Mouse (Mus musculus): ENCODE measurements around the gene Cdk2ap2.

The Cdk2ap2 gene

DNA sequence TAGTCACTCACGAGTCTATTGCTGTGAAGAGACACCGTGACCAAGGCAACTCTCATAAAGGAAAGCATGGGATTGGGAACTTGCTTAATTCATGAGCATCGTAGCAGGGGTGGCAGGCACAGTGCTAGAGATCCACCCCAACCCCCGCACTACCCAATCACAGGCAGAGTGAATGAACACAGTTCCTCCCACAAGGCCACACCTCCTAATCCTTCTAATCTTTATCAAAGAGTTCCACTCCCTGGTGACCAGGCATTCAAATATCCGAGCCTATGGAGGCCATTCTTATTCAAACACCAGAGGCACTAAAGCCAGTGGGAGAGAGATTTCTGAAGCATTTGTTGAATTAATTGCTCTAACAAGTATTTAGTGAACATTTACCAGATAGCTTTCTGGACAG is 49.0 kb downstream of the Cdk2ap2 start:
- in situ Hi-C loops (cut with MboI; ENCODE audit: low pct_unique_long_range_greater_than_20kb in 1 of 2, low sequenced_read_pairs in 2 of 2, unreplicated experiment in 1 of 2), result no loop called here

- in situ Hi-C loops (cut with MboI; ENCODE audit: low pct_unique_long_range_greater_than_20kb in 1 of 2, low sequenced_read_pairs in 2 of 2, unreplicated experiment in 1 of 2), result no loop called here
Observed at GRCm38 (mm10) chr19:4146366-4147021, 49.5 kb downstream of the Cdk2ap2 start.

GRCm38 (mm10) chr19:4147022-4147405 is 50.0 kb downstream of the Cdk2ap2 start:
- in situ Hi-C loops (cut with MboI; ENCODE audit: low pct_unique_long_range_greater_than_20kb in 1 of 2, low sequenced_read_pairs in 2 of 2, unreplicated experiment in 1 of 2), result no loop called here

DNA sequence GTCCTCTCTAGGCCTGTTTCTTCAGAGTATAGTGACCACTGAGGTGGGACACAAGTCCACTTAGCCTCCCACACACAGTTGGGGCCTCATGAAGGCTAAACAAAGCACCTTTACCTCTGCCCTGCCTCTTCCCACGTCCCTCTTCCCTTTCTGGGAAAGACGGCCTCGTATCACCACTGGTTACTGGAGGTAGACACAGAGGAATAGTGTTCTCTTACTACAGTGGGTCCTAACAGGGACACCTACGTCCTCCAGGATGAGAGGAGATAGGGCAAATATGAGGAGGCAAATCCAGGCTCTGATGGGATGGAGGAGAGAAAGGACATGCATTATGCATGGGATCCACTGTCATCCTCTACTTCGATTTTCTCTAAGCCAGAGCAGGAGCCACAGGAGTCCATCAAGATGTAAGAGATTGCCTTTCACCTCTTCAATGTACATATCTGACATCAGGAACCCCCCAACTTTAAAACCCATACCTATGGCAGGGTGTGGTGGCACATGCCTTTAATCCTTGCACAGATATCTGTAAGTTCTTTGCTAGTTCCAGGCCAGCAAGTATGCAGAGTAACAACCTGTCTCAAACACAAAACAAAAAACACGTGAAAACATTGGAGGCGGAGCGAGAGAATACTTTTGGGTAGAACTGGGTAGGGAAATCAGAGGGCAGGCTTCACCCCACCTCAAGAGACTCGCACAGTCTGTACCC is 51.0 kb downstream of the Cdk2ap2 start:
- in situ Hi-C loops (cut with MboI; ENCODE audit: low pct_unique_long_range_greater_than_20kb in 1 of 2, low sequenced_read_pairs in 2 of 2, unreplicated experiment in 1 of 2), result no loop called here

- in situ Hi-C loops (cut with MboI; ENCODE audit: low pct_unique_long_range_greater_than_20kb in 1 of 2, low sequenced_read_pairs in 2 of 2, unreplicated experiment in 1 of 2), result no loop called here
Observed at GRCm38 (mm10) chr19:4148491-4148806, 51.5 kb downstream of the Cdk2ap2 start, which contains the start of gene Coro1b. Gene Coro1b, plus strand, starts transcription at chr19:4148619.

Data from mouse embryonic stem cell (cell line).